Mouse (Mus musculus) bone marrow, adult 2 months (tissue): Measurements from ENCODE around the gene Mbd3. TPM values are rescaled to one million over a fixed set of nuclear protein-coding genes. Genes with fewer than 3 reads are reported as not detected.

Source experiments
- H3K27ac ChIP-seq: fragments of 200-500 bp; 2 replicates; pipeline ENCODE4 v1.5.1; 2012; ENCODE audit warnings: low read depth, mild to moderate bottlenecking, control low read depth, inconsistent platforms, low read length; ENCODE audit not compliant: control insufficient read depth, poor library complexity, insufficient read depth
- H3K4me1 ChIP-seq: fragments of 200-500 bp; 2 replicates; pipeline ENCODE4 v1.6.1; 2011; ENCODE audit warnings: low read length; ENCODE audit not compliant: control insufficient read depth, insufficient read depth
- H3K4me3 ChIP-seq: fragments of 200-500 bp; replicated peaks from 2 replicates; pipeline ENCODE3; 2011; ENCODE audit warnings: mild to moderate bottlenecking, low read depth, low read length, control low read depth; ENCODE audit not compliant: control insufficient read depth
- CTCF ChIP-seq: fragments of 200-500 bp; IDR thresholded peaks from 2 replicates; pipeline ENCODE4 v1.5.1; 2011; ENCODE audit warnings: low read length, control low read depth; ENCODE audit not compliant: control insufficient read depth, insufficient read depth
- POLR2A ChIP-seq: fragments of 200-500 bp; IDR thresholded peaks from 2 replicates; pipeline ENCODE4 v1.6.1; 2011; ENCODE audit warnings: low read depth, mild to moderate bottlenecking, control low read depth, low read length, borderline replicate concordance; ENCODE audit not compliant: control insufficient read depth
- whole genome bisulfite sequencing: fragments of 180-500 bp; shearing (Covaris S2); methylation state at CpG from one replicate; pipeline ENCODE4 v1.1.7; 2018; 5-methylcytosine and 5-hydroxymethylcytosine counted together
- polyA plus RNA-seq: library from polyadenylated mRNA; stranded (reverse); fragments of >200 nt; gene quantifications from 2 replicates; pipeline ENCODE4 v1.2.4, GENCODE M21; 2011; ENCODE audit warnings: low replicate concordance; ENCODE audit not compliant: missing spikeins, insufficient read depth, insufficient read length

Gene Mbd3
- polyA plus RNA-seq, 1 experiment = 82.0 TPM

- no peak overlapping the region; the same call in 1 of the 2 replicates for H3K27ac ChIP-seq
- peak overlapping the region; percentile 58 for H3K4me3 ChIP-seq
- 8% methylated on average over 90 of the region's 94 CpGs for WGBS
- TF ChIP-seq CTCF = no peak
- no peak for TF ChIP-seq POLR2A
- H3K4me1 ChIP-seq = peaks cover 4% of the 10 kb centered on the region; the same call in 1 of the 2 replicates
Observed at GRCm38 (mm10) chr10:80386735-80387471, 12.4 kb downstream of the Mbd3 start.

GRCm38 (mm10) chr10:80385811-80386734 lies 13.3 kb downstream of the Mbd3 start:
- whole genome bisulfite sequencing = 32% methylated on average over 34 of the region's 34 CpGs
- peaks cover 4% of the 10 kb centered on the region; the same call in 1 of the 2 replicates for H3K4me1 ChIP-seq
- TF ChIP-seq POLR2A = no peak
- TF ChIP-seq CTCF = no peak
- no peak overlapping the region; the same call in 1 of the 2 replicates for H3K27ac ChIP-seq
- H3K4me3 ChIP-seq = peak overlapping the region; percentile 37

GRCm38 (mm10) chr10:80385310-80385709 lies 14.0 kb downstream of the Mbd3 start:
- H3K4me1 ChIP-seq = peaks cover 4% of the 10 kb centered on the region; the same call in 1 of the 2 replicates
- no peak overlapping the region for H3K4me3 ChIP-seq
- 71% methylated on average over 7 of the region's 7 CpGs for WGBS
- TF ChIP-seq CTCF = no peak
- TF ChIP-seq POLR2A = no peak
- no peak overlapping the region for H3K27ac ChIP-seq

- TF ChIP-seq CTCF = no peak
- no peak for TF ChIP-seq POLR2A
- H3K4me1 ChIP-seq = peaks cover 4% of the 10 kb centered on the region; the same call in 1 of the 2 replicates
- H3K4me3 ChIP-seq = no peak overlapping the region
- WGBS = 73% methylated on average over 7 of the region's 7 CpGs
- H3K27ac ChIP-seq = no peak overlapping the region
Observed at GRCm38 (mm10) chr10:80384709-80385108, 14.6 kb downstream of the Mbd3 start.

GRCm38 (mm10) chr10:80384115-80384639 lies 15.2 kb downstream of the Mbd3 start:
- no peak for TF ChIP-seq CTCF
- no peak for TF ChIP-seq POLR2A
- H3K4me1 ChIP-seq = peaks cover 3% of the 10 kb centered on the region; the same call in 1 of the 2 replicates
- WGBS = 80% methylated on average over 4 of the region's 4 CpGs
- H3K27ac ChIP-seq = no peak overlapping the region
- no peak overlapping the region for H3K4me3 ChIP-seq

- Histone ChIP-seq H3K4me1 (peaks cover 3% of the 10 kb centered on the region; the same call in 1 of the 2 replicates), H3K27ac (no peak overlapping the region), H3K4me3 (no peak overlapping the region)
- TF ChIP-seq CTCF (no peak), POLR2A (no peak)
- 67% methylated on average over 4 of the region's 4 CpGs for WGBS
Observed at GRCm38 (mm10) chr10:80383431-80383830, 15.9 kb downstream of the Mbd3 start.

GRCm38 (mm10) chr10:80382641-80383365 lies 16.5 kb downstream of the Mbd3 start:
- no peak overlapping the region for H3K4me3 ChIP-seq
- TF ChIP-seq POLR2A (no peak), CTCF (no peak)
- WGBS = 87% methylated on average over 7 of the region's 7 CpGs
- no peak overlapping the region for H3K27ac ChIP-seq
- peaks cover 3% of the 10 kb centered on the region; the same call in 1 of the 2 replicates for H3K4me1 ChIP-seq

GRCm38 (mm10) chr10:80377716-80378115 lies 21.6 kb downstream of the Mbd3 start:
- Histone ChIP-seq H3K4me1 (no peaks in the 10 kb centered on the region), H3K4me3 (no peak overlapping the region), H3K27ac (no peak overlapping the region)
- TF ChIP-seq POLR2A (no peak), CTCF (peak; percentile 67)
- WGBS = 50% methylated on average over 10 of the region's 10 CpGs
